Mouse (Mus musculus) hindbrain, embryonic 16.5 days (tissue): Measurements from ENCODE around the gene Mfsd4b1. TPM values are rescaled to one million over a fixed set of nuclear protein-coding genes. Genes with fewer than 3 reads are reported as not detected.
A peak's percentile ranks its signal among the peaks of the same experiment; 100 is the strongest.

Source experiments
- ATAC-seq: fragments of 200-750 bp; cut with Nextera tagmentation; 2 replicates; pipeline ENCODE4 v1.8.0; 2017; ENCODE audit warnings: moderate TSS enrichment, moderate library complexity
- H3K27ac ChIP-seq: fragments of 300-500 bp; sonication (generic); 2 replicates; pipeline ENCODE4 v1.5.1; 2014; ENCODE audit warnings: low read depth, mild to moderate bottlenecking, control low read depth, low read length, moderate library complexity
- H3K27me3 ChIP-seq: fragments of 300-500 bp; sonication (generic); replicated peaks from 2 replicates; pipeline ENCODE4 v1.6.1; 2014; ENCODE audit warnings: low read length; ENCODE audit not compliant: control insufficient read depth, insufficient read depth
- H3K36me3 ChIP-seq: fragments of 300-500 bp; sonication (generic); 2 replicates; pipeline ENCODE4 v1.6.1; 2014; ENCODE audit warnings: mild to moderate bottlenecking, low read length, moderate library complexity, mixed read lengths; ENCODE audit not compliant: control insufficient read depth, insufficient read depth
- H3K4me1 ChIP-seq: fragments of 300-500 bp; sonication (generic); 2 replicates; pipeline ENCODE4 v1.6.1; 2014; ENCODE audit warnings: low read depth, low read length; ENCODE audit not compliant: control insufficient read depth, insufficient read depth
- H3K4me2 ChIP-seq: fragments of 300-500 bp; sonication (generic); 2 replicates; pipeline ENCODE4 v1.6.1; 2014; ENCODE audit warnings: mild to moderate bottlenecking, low read length, control low read depth, moderate library complexity
- H3K4me3 ChIP-seq: fragments of 300-500 bp; sonication (generic); 2 replicates; pipeline ENCODE4 v1.5.1; 2014; ENCODE audit warnings: mild to moderate bottlenecking, low read length, control low read depth, moderate library complexity
- H3K9ac ChIP-seq: fragments of 300-500 bp; sonication (generic); 2 replicates; pipeline ENCODE4 v1.6.1; 2014; ENCODE audit warnings: low read depth, mild to moderate bottlenecking, control low read depth, low read length, moderate library complexity
- H3K9me3 ChIP-seq: fragments of 300-500 bp; sonication (generic); 2 replicates; pipeline ENCODE4 v1.6.1; 2014; ENCODE audit warnings: mild to moderate bottlenecking, low read length, moderate library complexity; ENCODE audit not compliant: control insufficient read depth
- WGBS: fragments of 180-500 bp; shearing (Covaris S2); extraction: QIAGEN DNeasy Blood & Tissue Kit; methylation state at CpG from one replicate; pipeline ENCODE4 v1.1.7; 2014; 5-methylcytosine and 5-hydroxymethylcytosine counted together
- polyA plus RNA-seq: library from polyadenylated mRNA; unstranded; fragments of >200 nt; fragmentation: Nextera tagmentation; extraction: Ambion mirVana; gene quantifications from 2 replicates; pipeline ENCODE4 v1.2.1, GENCODE M21; 2015

The Mfsd4b1 gene
- polyA plus RNA-seq, 1 experiment from 2014 or later: 0.46 TPM

GRCm38 (mm10) chr10:39959761-39960440 lies 65.2 kb downstream of the Mfsd4b1 start, which contains the start of gene Mfsd4b3:
Gene Mfsd4b3, minus strand, starts transcription at chr10:39960153.
- Histone ChIP-seq H3K4me3 (peak within 1 kb of the TSS; percentile 64), H3K27ac (peak within 1 kb of the TSS; percentile 66), H3K36me3 (no peaks in the 10 kb centered on the region), H3K9me3 (no peaks in the 10 kb centered on the region), H3K9ac (peak within 1 kb of the TSS; percentile 60), H3K27me3 (no peaks in the 10 kb centered on the region), H3K4me1 (no peaks in the 10 kb centered on the region; the same call in 1 of the 2 replicates), H3K4me2 (peak within 1 kb of the TSS; percentile 100)
- peak; percentile 98 for ATAC-seq
- WGBS: 0% methylated on average over 37 of the region's 38 CpGs

GRCm38 (mm10) chr10:39958266-39958665 lies 66.8 kb downstream of the Mfsd4b1 start:
- no peaks in the 10 kb centered on the region for H3K27me3 ChIP-seq
- 70% methylated on average over 4 of the region's 4 CpGs for whole genome bisulfite sequencing
- ATAC-seq: no peak

GRCm38 (mm10) chr10:39956340-39956878 lies 68.7 kb downstream of the Mfsd4b1 start:
- ATAC-seq: no peak
- no peak overlapping the region for H3K9ac ChIP-seq

More at GRCm38 (mm10) chr10:39958266-39958665, 66.8 kb downstream of the Mfsd4b1 start:
- Histone ChIP-seq H3K36me3 (no peaks in the 10 kb centered on the region), H3K27ac (no peak overlapping the region), H3K4me1 (no peaks in the 10 kb centered on the region; the same call in 1 of the 2 replicates), H3K4me3 (no peak overlapping the region), H3K4me2 (no peak overlapping the region), H3K9ac (no peak overlapping the region), H3K9me3 (no peaks in the 10 kb centered on the region)

GRCm38 (mm10) chr10:39955163-39955562 lies 69.9 kb downstream of the Mfsd4b1 start:
- Histone ChIP-seq H3K9ac (no peak overlapping the region), H3K4me2 (no peak overlapping the region), H3K27ac (no peak overlapping the region), H3K4me3 (no peak overlapping the region), H3K36me3 (no peaks in the 10 kb centered on the region), H3K9me3 (no peaks in the 10 kb centered on the region), H3K27me3 (no peaks in the 10 kb centered on the region), H3K4me1 (no peaks in the 10 kb centered on the region)
- no peak for ATAC-seq
- 86% methylated on average over 2 of the region's 2 CpGs for WGBS

More at GRCm38 (mm10) chr10:39956340-39956878, 68.7 kb downstream of the Mfsd4b1 start:
- Histone ChIP-seq H3K4me1 (no peaks in the 10 kb centered on the region; the same call in 1 of the 2 replicates), H3K27ac (no peak overlapping the region), H3K9me3 (no peaks in the 10 kb centered on the region), H3K4me2 (no peak overlapping the region), H3K36me3 (no peaks in the 10 kb centered on the region), H3K27me3 (no peaks in the 10 kb centered on the region), H3K4me3 (no peak overlapping the region)
- WGBS: 54% methylated on average over 2 of the region's 2 CpGs

Other genes with a start within 250 kb of the Mfsd4b1 start
- 3.2 and 3.3 TPM in 2 replicates for gene Mfsd4b4, start 126.0 kb downstream of the Mfsd4b1 start, polyA plus RNA-seq
- gene Mfsd4b2, start 98.3 kb downstream of the Mfsd4b1 start, polyA plus RNA-seq: 0.09 TPM in 1 of 2 replicates, not detected in the other
- 0.21 and 0.24 TPM in 2 replicates for gene Mfsd4b3, start 65.1 kb downstream of the Mfsd4b1 start, polyA plus RNA-seq
- gene Mfsd4b5, start 38.6 kb downstream of the Mfsd4b1 start, polyA plus RNA-seq: not detected in 2 replicates
- 6.1 and 7.2 TPM in 2 replicates for gene Slc16a10, start 117.0 kb upstream of the Mfsd4b1 start, polyA plus RNA-seq
- 63.5 and 64.0 TPM in 2 replicates for gene Rpf2, start 221.8 kb upstream of the Mfsd4b1 start, polyA plus RNA-seq
- gene Gtf3c6, start 232.8 kb upstream of the Mfsd4b1 start, polyA plus RNA-seq: 64.9 and 67.9 TPM in 2 replicates